Mouse (Mus musculus) thymus, adult 2 months (tissue): ENCODE measurements around the gene Lrrc28. TPM values are rescaled to one million over a fixed set of nuclear protein-coding genes. Genes with fewer than 3 reads are reported as not detected.

Experiments used
- DNase-seq: peaks from one replicate; pipeline ENCODE4 v3.0.0; 2021
- H3K27ac ChIP-seq: fragments of 200-500 bp; 2 replicates; pipeline ENCODE4 v1.5.1; 2012; ENCODE audit warnings: low read length, control low read depth; ENCODE audit not compliant: control insufficient read depth, insufficient read depth
- H3K27me3 ChIP-seq: fragments of 200-500 bp; 2 replicates; pipeline ENCODE4 v1.6.1; 2012; ENCODE audit warnings: mild to moderate bottlenecking, low read length, moderate library complexity, mixed read lengths; ENCODE audit not compliant: control insufficient read depth, insufficient read depth
- H3K36me3 ChIP-seq: fragments of 200-500 bp; 2 replicates; pipeline ENCODE4 v1.6.1; 2012; ENCODE audit warnings: mild to moderate bottlenecking, low read length, moderate library complexity; ENCODE audit not compliant: control insufficient read depth, insufficient read depth
- H3K4me1 ChIP-seq: fragments of 200-500 bp; replicated peaks from 2 replicates; pipeline ENCODE4 v1.6.1; 2012; ENCODE audit warnings: low read length; ENCODE audit not compliant: control insufficient read depth, insufficient read depth
- H3K4me3 ChIP-seq: fragments of 200-500 bp; 2 replicates; pipeline ENCODE4 v1.5.1; 2012; ENCODE audit warnings: mild to moderate bottlenecking, low read length, control low read depth, moderate library complexity; ENCODE audit not compliant: control insufficient read depth, insufficient read depth
- CTCF ChIP-seq: fragments of 200-500 bp; IDR thresholded peaks from 2 replicates; pipeline ENCODE4 v1.5.1; 2012; ENCODE audit warnings: mild to moderate bottlenecking, control low read depth, low read length, moderate library complexity, borderline replicate concordance; ENCODE audit not compliant: control insufficient read depth, poor library complexity, insufficient read depth; ENCODE audit errors: extremely low read depth
- POLR2A ChIP-seq: fragments of 200-500 bp; IDR thresholded peaks from 2 replicates; pipeline ENCODE4 v1.6.1; 2012; ENCODE audit warnings: mild to moderate bottlenecking, low read length, control low read depth, moderate library complexity; ENCODE audit not compliant: control insufficient read depth, poor library complexity, insufficient read depth; ENCODE audit errors: extremely low read depth
- WGBS: fragments of 180-500 bp; shearing (Covaris S2); methylation state at CpG from one replicate; pipeline ENCODE4 v1.1.7; 2018; 5-methylcytosine and 5-hydroxymethylcytosine counted together
- polyA plus RNA-seq: library from polyadenylated mRNA; depleted of rRNA; stranded (reverse); fragments of >200 nt; gene quantifications from 2 replicates; pipeline ENCODE4 v1.2.3, GENCODE M21; 2012

The Lrrc28 gene
- polyA plus RNA-seq, 1 experiment, result 39.4 TPM

DNA sequence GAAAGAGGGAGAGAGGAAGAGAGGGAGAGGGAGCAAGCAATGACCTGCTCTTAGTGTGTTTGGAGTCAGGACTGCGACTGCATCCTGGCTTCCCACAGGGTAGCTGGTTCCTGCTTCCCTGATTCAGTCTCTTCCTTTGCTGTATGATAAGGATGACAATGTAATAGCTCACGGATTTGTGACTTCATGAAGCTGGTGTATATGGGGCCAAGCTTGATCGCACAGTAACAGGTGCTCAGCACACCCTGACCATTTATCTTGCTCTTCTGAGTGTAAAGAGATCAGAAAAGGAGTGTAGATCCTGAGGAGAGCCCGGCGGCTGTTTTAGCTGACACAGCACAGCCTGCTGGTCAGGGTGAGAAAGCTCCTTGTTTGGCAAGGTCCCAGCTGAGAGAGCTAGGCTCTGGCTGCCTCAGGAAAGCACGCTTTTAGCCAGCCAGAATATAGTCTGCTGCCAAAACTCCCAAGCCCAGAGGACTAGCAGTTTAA lies 96.0 kb downstream of the Lrrc28 start:
- TF ChIP-seq POLR2A (no peak), CTCF (peak; percentile 72; the same call in 1 of the 2 replicates)
- Histone ChIP-seq H3K4me1 (peaks cover 5% of the 10 kb centered on the region), H3K36me3 (no peaks in the 10 kb centered on the region), H3K4me3 (no peak overlapping the region), H3K27ac (no peak overlapping the region), H3K27me3 (no peaks in the 10 kb centered on the region)
- WGBS, result 45% methylated on average over 6 of the region's 6 CpGs
- DNase-seq, result peak; percentile 61

DNA sequence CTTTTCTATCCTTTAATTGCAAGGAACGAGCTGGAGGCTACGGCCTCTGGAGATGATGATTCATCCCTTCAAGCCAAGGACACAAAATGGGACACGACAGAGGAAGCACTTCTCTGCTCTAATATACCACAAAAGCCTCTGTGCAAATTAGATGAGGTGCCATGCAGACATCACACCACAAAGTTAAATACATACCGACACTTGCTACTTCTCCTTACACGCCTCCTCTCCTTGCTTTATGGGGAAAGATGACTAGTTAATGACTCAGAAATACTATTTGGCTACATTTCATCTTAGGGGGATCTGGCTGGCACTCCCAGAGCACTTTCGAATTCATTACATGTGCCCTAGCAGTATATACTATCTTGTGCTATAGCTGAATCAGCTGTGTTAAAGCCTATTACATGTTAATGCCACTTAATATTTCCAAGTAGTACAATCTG lies 96.4 kb downstream of the Lrrc28 start:
- peaks cover 5% of the 10 kb centered on the region for H3K4me1 ChIP-seq
- no peak for TF ChIP-seq CTCF
- TF ChIP-seq POLR2A, result no peak
- no peaks in the 10 kb centered on the region for H3K36me3 ChIP-seq
- WGBS, result 87% methylated on average over 6 of the region's 6 CpGs
- H3K4me3 ChIP-seq, result no peak overlapping the region
- H3K27me3 ChIP-seq, result no peaks in the 10 kb centered on the region
- no peak overlapping the region for H3K27ac ChIP-seq
- no peak for DNase-seq

DNA sequence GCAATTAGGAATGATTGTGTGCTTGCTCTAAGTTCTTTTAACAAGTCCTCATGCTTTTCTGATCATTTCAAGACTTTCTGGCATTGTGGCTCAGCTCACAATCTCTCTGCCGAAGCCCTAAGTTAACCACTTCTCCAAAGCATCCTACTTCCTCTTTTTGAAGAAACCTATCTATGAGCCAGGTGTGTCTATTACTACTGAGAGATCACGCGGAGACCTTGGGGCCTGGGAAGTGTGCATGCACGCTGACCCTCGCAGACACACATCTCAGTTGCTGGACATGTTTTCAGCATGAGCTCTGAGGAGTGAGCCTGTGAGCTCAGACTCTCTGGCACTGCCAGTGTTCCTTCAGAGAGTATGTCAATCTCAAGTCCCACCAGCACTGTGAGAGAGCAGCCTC lies 98.8 kb downstream of the Lrrc28 start:
- Histone ChIP-seq H3K36me3 (no peaks in the 10 kb centered on the region), H3K27me3 (no peaks in the 10 kb centered on the region), H3K4me3 (no peak overlapping the region), H3K4me1 (peaks cover 5% of the 10 kb centered on the region), H3K27ac (no peak overlapping the region)
- TF ChIP-seq POLR2A (no peak), CTCF (no peak)
- 16% methylated on average over 5 of the region's 5 CpGs for WGBS
- no peak for DNase-seq

DNA sequence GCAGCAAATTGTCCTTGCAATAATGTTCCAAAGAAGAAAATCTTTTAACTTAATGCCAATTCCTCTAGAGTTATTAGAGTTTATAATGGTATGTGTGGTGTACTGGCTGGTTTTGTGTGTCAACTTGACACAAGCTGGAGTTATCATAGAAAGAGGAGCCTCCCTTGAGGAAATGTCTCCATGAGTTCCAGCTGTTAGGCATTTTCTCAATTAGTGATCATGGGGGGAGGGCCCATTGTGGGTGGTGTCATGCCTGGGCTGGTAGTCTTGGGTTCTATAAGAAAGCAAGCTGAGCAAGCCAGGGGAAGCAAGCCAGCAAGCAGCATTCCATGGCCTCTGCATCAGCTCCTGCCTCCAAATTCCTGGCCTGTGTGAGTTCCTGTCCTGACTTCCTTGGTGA lies 100.5 kb downstream of the Lrrc28 start:
- no peak overlapping the region for H3K4me3 ChIP-seq
- no peaks in the 10 kb centered on the region for H3K27me3 ChIP-seq
- H3K4me1 ChIP-seq, result peaks cover 5% of the 10 kb centered on the region
- no peak for DNase-seq
- no peak overlapping the region for H3K27ac ChIP-seq
- no peak for TF ChIP-seq POLR2A
- no peak for TF ChIP-seq CTCF
- H3K36me3 ChIP-seq, result no peaks in the 10 kb centered on the region

DNA sequence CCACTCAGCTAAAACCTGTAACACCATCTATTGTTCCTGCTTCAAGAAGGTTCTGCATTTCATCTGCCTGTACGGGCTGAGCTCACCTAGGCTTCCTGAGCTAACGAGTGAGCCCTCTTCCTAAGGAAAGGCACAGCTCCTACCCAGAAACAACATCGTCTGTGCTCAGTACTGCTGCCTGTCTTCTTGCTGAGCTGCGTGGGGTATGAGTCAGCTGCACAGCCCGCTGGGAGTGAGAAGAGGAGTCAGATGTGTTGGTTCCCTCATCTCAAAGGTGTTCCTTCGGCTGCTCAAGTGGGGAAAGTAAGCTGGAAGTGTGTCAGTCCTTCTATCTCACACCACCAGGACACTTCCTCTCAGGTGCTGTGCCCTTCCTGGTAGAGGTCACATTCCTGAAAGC lies 101.4 kb downstream of the Lrrc28 start:
- Histone ChIP-seq H3K27me3 (no peaks in the 10 kb centered on the region), H3K4me1 (peaks cover 3% of the 10 kb centered on the region), H3K36me3 (no peaks in the 10 kb centered on the region), H3K27ac (no peak overlapping the region), H3K4me3 (no peak overlapping the region)
- 91% methylated on average over 6 of the region's 6 CpGs for WGBS
- no peak for TF ChIP-seq POLR2A
- TF ChIP-seq CTCF, result no peak
- DNase-seq, result no peak

DNA sequence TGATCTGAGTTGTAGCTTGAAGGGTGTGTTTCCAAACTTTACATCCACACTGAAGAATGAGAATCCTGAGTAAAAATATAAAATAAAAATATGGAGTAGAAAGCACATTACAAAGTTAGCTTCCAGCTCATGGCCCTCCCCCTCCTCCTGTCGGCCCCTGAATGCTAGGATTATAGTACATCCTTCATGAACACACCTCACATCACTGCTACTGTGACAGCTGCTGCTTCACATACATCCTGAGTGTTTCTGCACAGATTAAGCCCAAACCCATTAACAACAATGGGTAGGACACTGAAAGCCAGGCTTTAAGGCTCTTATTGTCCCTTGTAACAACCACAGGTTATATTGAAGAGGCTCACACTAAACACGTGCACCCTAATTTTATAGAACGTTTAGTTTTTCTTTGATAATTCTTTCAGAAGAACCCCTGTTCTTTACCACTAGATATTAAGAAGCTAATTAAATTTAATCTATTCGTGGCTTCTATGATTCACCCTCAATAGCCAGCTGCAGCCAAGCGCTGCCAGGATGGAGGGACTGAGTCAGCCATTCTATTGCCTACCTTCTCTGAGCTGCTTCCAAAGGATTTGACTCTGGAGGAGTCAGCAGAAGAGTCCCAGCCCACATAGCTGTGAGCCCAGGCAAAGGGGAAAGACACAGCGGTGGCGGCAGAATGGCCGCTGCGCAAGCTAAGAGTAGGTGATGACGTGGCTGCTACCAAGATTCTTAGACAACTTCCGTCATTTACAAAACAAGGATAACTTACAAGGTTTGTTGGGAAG lies 108.3 kb downstream of the Lrrc28 start:
- Histone ChIP-seq H3K27ac (no peak overlapping the region), H3K27me3 (no peaks in the 10 kb centered on the region), H3K36me3 (no peaks in the 10 kb centered on the region), H3K4me3 (no peak overlapping the region), H3K4me1 (no peaks in the 10 kb centered on the region)
- TF ChIP-seq POLR2A (no peak), CTCF (no peak)
- WGBS, result 97% methylated on average over 11 of the region's 11 CpGs
- DNase-seq, result no peak
